Comparison of ENCODE assay signal across 19 mouse cellular contexts in the genomic region with DNA sequence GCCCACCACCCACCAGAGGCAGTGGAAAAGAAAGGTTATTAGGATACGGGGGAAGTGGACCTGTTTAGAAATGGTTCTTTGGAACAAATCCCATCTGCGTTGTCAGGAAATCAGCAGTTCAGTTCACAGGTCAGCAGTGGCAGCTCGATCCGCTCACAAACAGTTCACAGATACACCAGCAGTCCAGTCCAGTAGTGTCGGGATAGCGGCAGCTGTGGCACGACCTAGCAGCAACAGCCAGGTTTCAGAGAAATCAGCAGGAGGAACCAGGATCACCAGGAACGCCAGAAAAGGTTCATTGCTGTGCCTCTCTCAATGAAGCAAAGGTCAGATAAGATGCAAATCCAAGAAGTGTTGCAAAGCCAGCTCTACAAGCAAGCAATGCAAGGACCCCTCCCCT. TPM values are rescaled to one million over a fixed set of nuclear protein-coding genes. Genes with fewer than 3 reads are reported as not detected.
DNase-seq lines count a peak whose midpoint lies in the region; ATAC-seq and TF ChIP-seq lines count a peak whose summit lies in the region.
"Had no signal": no experiment of that assay in that cellular context is flagged by ENCODE, and none has a peak within 500 bp of the region (broad histone marks: within the 10 kb centered on the region; RNA-seq: fewer than 3 reads in every experiment).

No protein-coding gene starts in this region.

- H3K9me3 ChIP-seq in kidney, embryonic 16.5 days (ENCODE audit: low read length) = no peaks in the 10 kb centered on the region
- H3K9me3 ChIP-seq in liver, embryonic 13.5 days (replicated peaks) = no peaks in the 10 kb centered on the region
- no peaks in the 10 kb centered on the region for H3K9me3 ChIP-seq in liver, embryonic 11.5 days (ENCODE audit: control insufficient read depth, low read length)
- no peaks in the 10 kb centered on the region for H3K9me3 ChIP-seq in ES-E14 (ENCODE audit: control insufficient read depth, insufficient read depth, low read depth, low read length)
- H3K9me3 ChIP-seq: embryonic facial prominence, embryonic 15.5 days; forebrain, embryonic 10.5 days; heart, embryonic 10.5 days; hindbrain, embryonic 12.5 days had no signal

- WGBS in kidney, embryonic 16.5 days = 61% methylated on average over 8 of the region's 8 CpGs
- WGBS in liver, embryonic 13.5 days (ENCODE audit: insufficient replicate concordance) = 74% methylated on average over 8 of the region's 8 CpGs
- WGBS in liver, embryonic 11.5 days = 77% methylated on average over 8 of the region's 8 CpGs

- H3K4me2 ChIP-seq in kidney, embryonic 16.5 days (replicated peaks; ENCODE audit: low read depth, low read length) = no peak overlapping the region
- no peak overlapping the region for H3K4me2 ChIP-seq in liver, embryonic 13.5 days
- H3K4me2 ChIP-seq in liver, embryonic 11.5 days = no peak overlapping the region
- H3K4me2 ChIP-seq: embryonic facial prominence, embryonic 15.5 days; hindbrain, embryonic 12.5 days had no signal

- no peak overlapping the region for H3K4me3 ChIP-seq in gastrocnemius, adult 2 months
- no peak overlapping the region for H3K4me3 ChIP-seq in kidney, embryonic 16.5 days (ENCODE audit: low read length)
- H3K4me3 ChIP-seq in liver, embryonic 13.5 days (replicated peaks) = no peak overlapping the region
- no peak overlapping the region for H3K4me3 ChIP-seq in liver, embryonic 11.5 days (ENCODE audit: low read depth, low read length)
- H3K4me3 ChIP-seq in ES-E14 (ENCODE audit: insufficient read depth in 1 of 2, low read depth in 1 of 2, low read length in 2 of 2, poor library complexity in 1 of 2, severe bottlenecking in 1 of 2) = no peak overlapping the region; a peak in 1 of 4 replicates
- H3K4me3 ChIP-seq: embryonic facial prominence, embryonic 15.5 days; erythroblast, embryonic 14.5 days; forebrain, embryonic 10.5 days; heart, embryonic 10.5 days; hindbrain, embryonic 12.5 days had no signal

- no peak for ATAC-seq in kidney, embryonic 16.5 days (ENCODE audit: low FRiP score, low TSS enrichment)
- ATAC-seq in liver, embryonic 13.5 days (ENCODE audit: low read depth) = 0 out of 2 replicates have a peak, but pooled peaks have one; percentile 34
- no peak for ATAC-seq in liver, embryonic 11.5 days (replicated peaks; ENCODE audit: low FRiP score)
- ATAC-seq: CD4-positive, CD25-positive, alpha-beta regulatory T cell, adult 4 months; forebrain, embryonic 14.5 days had no signal

- peaks cover 16% of the 10 kb centered on the region for H3K4me1 ChIP-seq in kidney, embryonic 16.5 days (ENCODE audit: insufficient read depth, low read length)
- H3K4me1 ChIP-seq in liver, embryonic 13.5 days (replicated peaks) = peaks cover 10% of the 10 kb centered on the region; the same call in 1 of the 2 replicates
- H3K4me1 ChIP-seq in liver, embryonic 11.5 days (replicated peaks; ENCODE audit: control insufficient read depth, insufficient read depth, low read length) = peaks cover 5% of the 10 kb centered on the region; the same call in 1 of the 2 replicates
- peaks cover 12 to 33% of the 10 kb centered on the region in 2 experiments; a peak in 3 of 4 replicates for H3K4me1 ChIP-seq in ES-E14 (ENCODE audit: control insufficient read depth in 2 of 2, insufficient read depth in 2 of 2, low read length in 2 of 2, poor library complexity in 1 of 2)
- H3K4me1 ChIP-seq: embryonic facial prominence, embryonic 15.5 days had no signal

- TF ChIP-seq CTCF in gastrocnemius, adult 2 months (IDR thresholded peaks at IDR 0.05) = no peak

- in situ Hi-C loops in ES-E14 (cut with MboI; ENCODE audit: low sequenced_read_pairs in 2 of 2, unreplicated experiment in 2 of 2) = no loop called here

- peak overlapping the region; percentile 70; the same call in 1 of the 2 replicates for H3K27ac ChIP-seq in gastrocnemius, adult 2 months
- H3K27ac ChIP-seq in kidney, embryonic 16.5 days (ENCODE audit: low read length) = no peak overlapping the region
- peak overlapping the region; percentile 18 for H3K27ac ChIP-seq in liver, embryonic 13.5 days
- H3K27ac ChIP-seq in liver, embryonic 11.5 days (ENCODE audit: low read depth, low read length) = no peak overlapping the region
- no peak overlapping the region for H3K27ac ChIP-seq in ES-E14 (ENCODE audit: insufficient read depth, low read depth, low read length, poor library complexity, severe bottlenecking)
- H3K27ac ChIP-seq: embryonic facial prominence, embryonic 15.5 days; forebrain, embryonic 10.5 days; heart, embryonic 10.5 days; hindbrain, embryonic 12.5 days had no signal

- no peak overlapping the region for H3K9ac ChIP-seq in kidney, embryonic 16.5 days (replicated peaks; ENCODE audit: low read length)
- H3K9ac ChIP-seq in liver, embryonic 13.5 days = no peak overlapping the region
- H3K9ac ChIP-seq in liver, embryonic 11.5 days (ENCODE audit: low read depth, low read length) = no peak overlapping the region
- peak overlapping the region; percentile 35; the same call in 1 of the 2 replicates for H3K9ac ChIP-seq in ES-E14 (ENCODE audit: insufficient read depth, low read depth, low read length, poor library complexity, severe bottlenecking)
- H3K9ac ChIP-seq: embryonic facial prominence, embryonic 15.5 days; hindbrain, embryonic 12.5 days had no signal

- DNase-seq in gastrocnemius, adult 2 months = no peak
- no peak for DNase-seq in gastrocnemius, adult 18-20 months (ENCODE audit: low spot score)
- peak; percentile 47 for DNase-seq in kidney, adult 9 months
- DNase-seq in liver, embryonic 13.5 days = no peak
- no peak for DNase-seq in liver, embryonic 11.5 days (ENCODE audit: low spot score)
- DNase-seq in ES-E14 (ENCODE audit: low read depth, low spot score) = no peak
- no peak for DNase-seq in adrenal gland, postnatal 4 days (ENCODE audit: low spot score in 2 of 2)
- DNase-seq: adrenal gland, postnatal 25 days; B cell, adult 2 months; embryo, embryonic 11 days; gastrocnemius, postnatal 10 days had no signal

- intact Hi-C loops in gastrocnemius, adult 2 months (cut with DNase I) = loop anchor here (2.0 kb wide), 1 partner anchor 52 kb away; no protein-coding TSS in a partner anchor

- H3K27me3 ChIP-seq in kidney, embryonic 16.5 days (ENCODE audit: insufficient read depth, low read length) = no peaks in the 10 kb centered on the region
- no peaks in the 10 kb centered on the region for H3K27me3 ChIP-seq in liver, embryonic 13.5 days
- H3K27me3 ChIP-seq in liver, embryonic 11.5 days (replicated peaks; ENCODE audit: control insufficient read depth, insufficient read depth, low read length) = no peaks in the 10 kb centered on the region
- H3K27me3 ChIP-seq: embryonic facial prominence, embryonic 15.5 days; hindbrain, embryonic 12.5 days had no signal

- no peaks in the 10 kb centered on the region for H3K36me3 ChIP-seq in kidney, embryonic 16.5 days (ENCODE audit: insufficient read depth, low read length)
- H3K36me3 ChIP-seq in liver, embryonic 13.5 days = no peaks in the 10 kb centered on the region
- H3K36me3 ChIP-seq in liver, embryonic 11.5 days (ENCODE audit: control insufficient read depth, insufficient read depth, low read length) = no peaks in the 10 kb centered on the region
- H3K36me3 ChIP-seq in ES-E14 (ENCODE audit: control insufficient read depth, insufficient read depth, low read length, poor library complexity, severe bottlenecking) = no peaks in the 10 kb centered on the region
- H3K36me3 ChIP-seq: embryonic facial prominence, embryonic 15.5 days; forebrain, embryonic 10.5 days; heart, embryonic 10.5 days; hindbrain, embryonic 12.5 days had no signal

TF ChIP-seq in ES-E14, 5 proteins besides CTCF, POLR2A, EP300 and RAD21:
- no peak for TF ChIP-seq ZNF384 (IDR thresholded peaks at IDR 0.05; ENCODE audit: low read depth, low read length)
- TF ChIP-seq ZC3H11A (IDR thresholded peaks at IDR 0.05; ENCODE audit: borderline replicate concordance, low read depth, low read length) = no peak
- TF ChIP-seq CHD2 (IDR thresholded peaks at IDR 0.05; ENCODE audit: low read depth, low read length) = no peak
- no peak for TF ChIP-seq MAFK (IDR thresholded peaks at IDR 0.05; ENCODE audit: insufficient read depth, low read depth, low read length)
- TF ChIP-seq HCFC1 (IDR thresholded peaks at IDR 0.05; ENCODE audit: borderline replicate concordance, insufficient read depth, low read length) = no peak

RNA-seq across cellular contexts. Expression of a gene that starts 27.3 kb away (rescaled TPM):
- 10 to 100 TPM; 58.2 to 76.0 TPM for total RNA-seq in gastrocnemius, adult 2 months (2021)
- total RNA-seq in gastrocnemius, adult 18-20 months (2021) = 10 to 100 TPM; 52.6 to 65.1 TPM
- 112 and 113 TPM in 2 replicates for polyA plus RNA-seq in kidney, embryonic 16.5 days (2015; fragmentation: Nextera tagmentation; extraction: Ambion mirVana)
- polyA plus RNA-seq in liver, embryonic 13.5 days (2015; fragmentation: Nextera tagmentation; extraction: Ambion mirVana) = 67.9 and 78.2 TPM in 2 replicates
- polyA plus RNA-seq in liver, embryonic 11.5 days (2014; fragmentation: Nextera tagmentation; extraction: Ambion mirVana) = 129 and 145 TPM in 2 replicates
- 107 and 167 TPM in 2 replicates for total RNA-seq in ES-E14 (2012; rRNA removed)
- 100 to 1,000 TPM in 1 of 2 experiments, 10 to 100 TPM in 1; 93.9 to 109 TPM for total RNA-seq in adrenal gland, postnatal 4 days (2021)

RNA-seq across cellular contexts. Expression of a gene that starts 42.5 kb away (rescaled TPM):
- total RNA-seq in gastrocnemius, adult 2 months (2021) = 10 to 100 TPM; 31.7 to 37.5 TPM
- 10 to 100 TPM; 34.2 to 37.9 TPM for total RNA-seq in gastrocnemius, adult 18-20 months (2021)
- polyA plus RNA-seq in kidney, embryonic 16.5 days (2015; fragmentation: Nextera tagmentation; extraction: Ambion mirVana) = 47.1 and 48.3 TPM in 2 replicates
- polyA plus RNA-seq in liver, embryonic 13.5 days (2015; fragmentation: Nextera tagmentation; extraction: Ambion mirVana) = 36.1 and 43.5 TPM in 2 replicates
- polyA plus RNA-seq in liver, embryonic 11.5 days (2014; fragmentation: Nextera tagmentation; extraction: Ambion mirVana) = 47.6 and 50.4 TPM in 2 replicates
- 46.9 and 47.7 TPM in 2 replicates for total RNA-seq in ES-E14 (2012; rRNA removed)
- 10 to 100 TPM; 31.3 to 34.0 TPM for total RNA-seq in adrenal gland, postnatal 4 days (2021)

Comparison
In these comparisons a context has a peak if more than half of its experiments do, and no peak if none do; other contexts are left out.
1. H3K27ac ChIP-seq: peak in gastrocnemius, adult 2 months (single experiment) and liver, embryonic 13.5 days (single experiment); none in kidney, embryonic 16.5 days (single experiment), liver, embryonic 11.5 days (single experiment) and ES-E14 (single experiment).